Mouse (Mus musculus): ENCODE results near the gene Idh1. TPM values are rescaled to one million over a fixed set of nuclear protein-coding genes. Genes with fewer than 3 reads are reported as not detected.
"Not testable (repeated sequence)": the region's sequence is repeated elsewhere in the genome, so short reads cannot be mapped to it uniquely, and the experiment has no call there.

Idh1 gene
- 10 to 100 TPM; 46.0 to 56.9 (median 53.5) TPM for total RNA-seq (2022)

GRCm38 (mm10) chr1:65186287-65187073, at the start of gene Idh1, which contains the start of gene Pikfyve:
Gene Idh1 (minus strand): TSS chr1:65186500.
Gene Pikfyve (plus strand): TSS chr1:65186683.
- peak; percentile 96 for DNase-seq (ENCODE audit: low spot score in 2 of 2)

GRCm38 (mm10) chr1:65230566-65230965, 44.3 kb upstream of the Idh1 start:
- DNase-seq (ENCODE audit: low spot score in 2 of 2): no peak

- not testable (repeated sequence) for DNase-seq (ENCODE audit: low spot score in 2 of 2)
Observed at GRCm38 (mm10) chr1:65229768-65230167, 43.5 kb upstream of the Idh1 start.

GRCm38 (mm10) chr1:65227681-65228080, 41.4 kb upstream of the Idh1 start:
- DNase-seq (ENCODE audit: low spot score in 2 of 2): no peak

GRCm38 (mm10) chr1:65223654-65224053, 37.4 kb upstream of the Idh1 start:
- DNase-seq (ENCODE audit: low spot score in 2 of 2): no peak

- DNase-seq (ENCODE audit: low spot score in 2 of 2): no peak
Observed at GRCm38 (mm10) chr1:65217972-65218371, 31.7 kb upstream of the Idh1 start.

GRCm38 (mm10) chr1:65217567-65217966, 31.3 kb upstream of the Idh1 start:
- DNase-seq (ENCODE audit: low spot score in 2 of 2): no peak

GRCm38 (mm10) chr1:65213214-65213613, 26.9 kb upstream of the Idh1 start:
- DNase-seq (ENCODE audit: low spot score in 2 of 2): no peak

- no peak for DNase-seq (ENCODE audit: low spot score in 2 of 2)
Observed at GRCm38 (mm10) chr1:65204299-65204698, 18.0 kb upstream of the Idh1 start.

GRCm38 (mm10) chr1:65198861-65199260, 12.6 kb upstream of the Idh1 start:
- DNase-seq (ENCODE audit: low spot score in 2 of 2): no peak

GRCm38 (mm10) chr1:65198425-65198824, 12.1 kb upstream of the Idh1 start:
- DNase-seq (ENCODE audit: low spot score in 2 of 2): no peak

- DNase-seq (ENCODE audit: low spot score in 2 of 2): no peak
Observed at GRCm38 (mm10) chr1:65193226-65193625, 6.9 kb upstream of the Idh1 start.

- no peak for DNase-seq (ENCODE audit: low spot score in 2 of 2)
Observed at GRCm38 (mm10) chr1:65190172-65190571, 3.9 kb upstream of the Idh1 start.

GRCm38 (mm10) chr1:65187074-65187430, 752 bp upstream of the Idh1 start:
- no peak for DNase-seq (ENCODE audit: low spot score in 2 of 2)

GRCm38 (mm10) chr1:65185524-65186205, 635 bp downstream of the Idh1 start:
- DNase-seq (ENCODE audit: low spot score in 2 of 2): no peak

GRCm38 (mm10) chr1:65185011-65185410, 1.3 kb downstream of the Idh1 start:
- DNase-seq (ENCODE audit: low spot score in 2 of 2): no peak

GRCm38 (mm10) chr1:65183994-65184393, 2.3 kb downstream of the Idh1 start:
- DNase-seq (ENCODE audit: low spot score in 2 of 2): no peak

GRCm38 (mm10) chr1:65181459-65181858, 4.8 kb downstream of the Idh1 start:
- DNase-seq (ENCODE audit: low spot score in 2 of 2): no peak

GRCm38 (mm10) chr1:65179634-65180249, 6.6 kb downstream of the Idh1 start:
- DNase-seq (ENCODE audit: low spot score in 2 of 2): peak in 1 of 2 experiments; percentile 56

GRCm38 (mm10) chr1:65178902-65179432, 7.3 kb downstream of the Idh1 start:
- peak; percentile 95 to 98 for DNase-seq (ENCODE audit: low spot score in 2 of 2)

- DNase-seq (ENCODE audit: low spot score in 2 of 2): peak; percentile 91
Observed at GRCm38 (mm10) chr1:65178126-65178901, 8.0 kb downstream of the Idh1 start.

All from layer of hippocampus, adult 8-10 months (tissue).